Mouse (Mus musculus) liver, embryonic 14.5 days (tissue): ENCODE measurements around the gene Radil. TPM values are rescaled to one million over a fixed set of nuclear protein-coding genes. Genes with fewer than 3 reads are reported as not detected.
A peak's percentile ranks its signal among the peaks of the same experiment; 100 is the strongest.

Experiments
- ATAC-seq: fragments of 200-750 bp; cut with Nextera tagmentation; 2 replicates; pipeline ENCODE4 v1.8.0; 2017; ENCODE audit warnings: moderate number of reproducible peaks, mild to moderate bottlenecking, moderate library complexity; ENCODE audit not compliant: insufficient read depth
- DNase-seq, 3 experiments: peaks; one replicate each; pipeline ENCODE4 v3.0.0-alpha.2; 2012 to 2013; ENCODE audit warnings: low read depth in 3 of 3, low spot score in 3 of 3
- H3K27ac ChIP-seq: fragments of 300-500 bp; sonication (generic); 2 replicates; pipeline ENCODE4 v1.5.1; 2014; ENCODE audit warnings: moderate library complexity, mild to moderate bottlenecking, control low read depth, inconsistent platforms
- H3K27me3 ChIP-seq: fragments of 300-500 bp; sonication (generic); 2 replicates; pipeline ENCODE4 v1.6.1; 2014; ENCODE audit warnings: mild to moderate bottlenecking, low read length, moderate library complexity; ENCODE audit not compliant: control insufficient read depth, insufficient read depth
- H3K36me3 ChIP-seq: fragments of 300-500 bp; sonication (generic); replicated peaks from 2 replicates; pipeline ENCODE4 v1.6.1; 2014; ENCODE audit warnings: low read depth; ENCODE audit not compliant: control insufficient read depth, insufficient read depth
- H3K4me1 ChIP-seq, 2 experiments: fragments of 200-500 bp in 1 of 2; fragments of 300-500 bp in 1 of 2; sonication (generic) in 1 of 2; replicated peaks; 2 replicates each; pipeline ENCODE4 v1.6.1; 2012 to 2014; ENCODE audit warnings: antibody characterized with exemption in 1 of 2, inconsistent platforms in 1 of 2, low read length in 1 of 2; ENCODE audit not compliant: control insufficient read depth in 2 of 2, insufficient read depth in 2 of 2
- H3K4me2 ChIP-seq: fragments of 300-500 bp; sonication (generic); 2 replicates; pipeline ENCODE4 v1.6.1; 2014; ENCODE audit warnings: low read depth, mild to moderate bottlenecking, control low read depth, moderate library complexity
- H3K4me3 ChIP-seq, 2 experiments: fragments of 200-500 bp in 1 of 2; fragments of 300-500 bp in 1 of 2; sonication (generic) in 1 of 2; 2 replicates each; pipeline ENCODE4 v1.5.1; 2012 to 2014; ENCODE audit warnings: low read depth in 2 of 2, low read length in 2 of 2, mild to moderate bottlenecking in 2 of 2, control low read depth in 1 of 2, inconsistent platforms in 1 of 2, moderate library complexity in 1 of 2; ENCODE audit not compliant: insufficient read depth in 1 of 2
- H3K9ac ChIP-seq: fragments of 300-500 bp; sonication (generic); replicated peaks from 2 replicates; pipeline ENCODE4 v1.6.1; 2014; ENCODE audit warnings: mild to moderate bottlenecking, control low read depth, moderate library complexity
- H3K9me3 ChIP-seq: fragments of 300-500 bp; sonication (generic); 2 replicates; pipeline ENCODE4 v1.6.1; 2016; ENCODE audit warnings: low read length, mixed read lengths; ENCODE audit not compliant: control insufficient read depth
- CTCF ChIP-seq: IDR thresholded peaks from 2 replicates; pipeline ENCODE4 v1.5.1; 2016; ENCODE audit warnings: antibody characterized with exemption, low read depth, control low read depth
- EP300 ChIP-seq: IDR thresholded peaks from 2 replicates; pipeline ENCODE4 v1.6.1; 2016; ENCODE audit warnings: antibody characterized with exemption, low read depth
- WGBS: fragments of 180-500 bp; shearing (Covaris S2); extraction: QIAGEN DNeasy Blood & Tissue Kit; methylation state at CpG from one replicate; pipeline ENCODE4 v1.1.7; 2014; ENCODE audit not compliant: insufficient replicate concordance; 5-methylcytosine and 5-hydroxymethylcytosine counted together
- polyA plus RNA-seq, 2 experiments: library from polyadenylated mRNA; depleted of rRNA in 1 of 2; stranded (reverse) in 1 of 2; unstranded in 1 of 2; fragments of >200 nt; fragmentation: Nextera tagmentation in 1 of 2; extraction: Ambion mirVana in 1 of 2; gene quantifications; 2 replicates each; pipeline versions ENCODE4 v1.2.1 to v1.2.3; 2012 to 2014

The Radil gene
- polyA plus RNA-seq, 2 experiments: 0.03 to 0.05 TPM

- DNase-seq: no peak
- 30% methylated on average over 3 of the region's 3 CpGs for WGBS
Observed at GRCm38 (mm10) chr5:142498964-142499363, 51.9 kb downstream of the Radil start.

DNA sequence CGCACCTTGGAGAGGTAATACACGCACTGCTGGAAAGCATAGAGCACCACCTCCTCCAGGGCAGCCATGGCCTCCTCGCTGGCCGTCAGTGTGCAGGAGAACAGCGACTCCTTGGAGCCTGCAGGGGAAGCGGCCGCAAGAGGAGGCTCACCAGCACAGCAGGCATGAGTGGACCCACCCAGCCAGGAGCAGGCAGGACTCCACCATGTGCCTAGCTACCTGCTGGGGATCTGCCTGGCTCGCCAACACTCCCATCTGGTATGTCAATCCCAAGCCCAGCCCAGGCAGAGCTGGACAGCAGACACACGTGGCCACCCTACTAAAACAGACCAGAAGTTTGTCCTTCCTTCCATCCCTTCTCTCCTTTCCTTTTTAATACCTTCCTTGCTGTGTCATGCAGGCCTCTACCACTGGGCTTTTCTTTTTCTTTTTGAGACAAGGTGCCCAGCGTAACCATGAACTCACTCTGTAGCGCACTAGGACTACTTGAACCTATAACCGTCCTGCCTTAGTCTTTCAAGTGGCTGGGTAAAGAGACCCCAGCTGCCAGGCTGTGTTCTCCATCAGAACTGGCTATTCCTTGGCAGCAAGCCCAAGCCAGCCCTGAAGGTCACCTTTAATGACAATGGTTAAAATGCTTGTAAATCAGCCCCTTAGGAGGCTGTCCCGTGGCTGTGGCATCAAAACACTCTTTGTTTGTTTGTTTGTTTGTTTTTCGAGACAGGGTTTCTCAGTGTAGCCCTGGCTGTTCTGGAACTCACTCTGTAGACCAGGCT lies 55.4 kb downstream of the Radil start:
- TF ChIP-seq EP300: no peak
- TF ChIP-seq CTCF: no peak
- WGBS: 58% methylated on average over 14 of the region's 14 CpGs
- no peaks in the 10 kb centered on the region for H3K36me3 ChIP-seq
- no peak overlapping the region for H3K4me3 ChIP-seq
- no peak overlapping the region for H3K9ac ChIP-seq
- H3K27me3 ChIP-seq: no peaks in the 10 kb centered on the region
- H3K4me2 ChIP-seq: no peak overlapping the region
- no peaks in the 10 kb centered on the region for H3K4me1 ChIP-seq
- no peaks in the 10 kb centered on the region for H3K9me3 ChIP-seq
- H3K27ac ChIP-seq: no peak overlapping the region
- ATAC-seq (no peak), DNase-seq (no peak)

More at GRCm38 (mm10) chr5:142498964-142499363, 51.9 kb downstream of the Radil start:
- no peaks in the 10 kb centered on the region for H3K9me3 ChIP-seq
- no peak overlapping the region for H3K9ac ChIP-seq
- H3K27ac ChIP-seq: no peak overlapping the region
- TF ChIP-seq EP300: no peak
- TF ChIP-seq CTCF: peak; percentile 60
- H3K4me2 ChIP-seq: no peak overlapping the region
- no peak overlapping the region for H3K4me3 ChIP-seq
- ATAC-seq: no peak
- H3K27me3 ChIP-seq: no peaks in the 10 kb centered on the region
- no peaks in the 10 kb centered on the region for H3K4me1 ChIP-seq
- H3K36me3 ChIP-seq: no peaks in the 10 kb centered on the region

DNA sequence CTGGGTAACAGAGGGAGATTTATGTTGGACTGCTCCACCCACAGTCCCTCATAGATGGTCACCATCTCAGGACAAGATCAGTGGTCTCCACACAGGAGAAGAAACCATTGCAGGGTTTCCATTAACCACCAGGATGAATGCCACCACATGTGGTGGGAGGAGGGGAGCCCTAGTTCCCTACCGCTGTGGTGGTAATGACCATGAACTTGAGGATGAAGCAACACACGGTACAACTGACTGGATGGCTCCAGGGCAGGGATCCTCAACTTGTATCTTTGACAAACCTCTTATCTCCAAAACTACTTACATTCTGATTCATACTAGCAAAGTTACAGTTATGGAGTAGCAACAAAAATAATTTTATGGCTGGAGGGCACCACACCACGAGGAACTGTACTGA lies 57.6 kb downstream of the Radil start:
- H3K4me1 ChIP-seq: no peaks in the 10 kb centered on the region
- DNase-seq (no peak), ATAC-seq (no peak)
- H3K27me3 ChIP-seq: no peaks in the 10 kb centered on the region
- no peaks in the 10 kb centered on the region for H3K36me3 ChIP-seq
- no peak overlapping the region for H3K9ac ChIP-seq
- H3K4me3 ChIP-seq: no peak overlapping the region
- no peaks in the 10 kb centered on the region for H3K9me3 ChIP-seq
- TF ChIP-seq EP300: no peak
- TF ChIP-seq CTCF: no peak
- 55% methylated on average over 3 of the region's 3 CpGs for WGBS
- no peak overlapping the region for H3K4me2 ChIP-seq
- H3K27ac ChIP-seq: no peak overlapping the region

GRCm38 (mm10) chr5:142489955-142490707 lies 60.8 kb downstream of the Radil start:
- 42% methylated on average over 9 of the region's 9 CpGs for WGBS

DNA sequence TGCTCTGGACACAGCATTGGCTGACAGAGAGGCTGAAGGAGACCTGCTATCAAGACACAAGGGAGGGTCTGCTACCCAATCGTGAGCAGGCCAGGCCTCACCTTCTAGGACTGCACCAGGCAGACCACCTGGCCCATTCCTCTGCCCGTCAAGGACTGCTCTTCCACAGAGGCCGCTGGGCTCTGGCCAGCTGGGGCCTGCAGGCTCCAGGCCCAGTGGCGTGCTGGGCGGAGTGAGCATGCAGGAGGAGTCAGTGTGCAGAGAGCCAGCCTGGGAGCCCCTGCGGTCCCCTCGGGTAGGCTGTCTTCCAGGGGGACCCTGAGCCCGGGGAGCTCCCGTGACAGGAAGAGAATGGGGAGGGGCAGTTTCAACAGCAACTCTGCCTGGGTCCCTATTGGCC lies 64.2 kb downstream of the Radil start:
- ATAC-seq (no peak), DNase-seq (no peak)
- H3K4me2 ChIP-seq: no peak overlapping the region
- H3K27me3 ChIP-seq: no peaks in the 10 kb centered on the region
- no peaks in the 10 kb centered on the region for H3K4me1 ChIP-seq
- no peak for TF ChIP-seq EP300
- no peak for TF ChIP-seq CTCF
- no peaks in the 10 kb centered on the region for H3K9me3 ChIP-seq
- no peaks in the 10 kb centered on the region for H3K36me3 ChIP-seq
- H3K9ac ChIP-seq: no peak overlapping the region
- no peak overlapping the region for H3K4me3 ChIP-seq
- WGBS: 59% methylated on average over 9 of the region's 9 CpGs
- no peak overlapping the region for H3K27ac ChIP-seq

More at GRCm38 (mm10) chr5:142489955-142490707, 60.8 kb downstream of the Radil start:
- no peak for ATAC-seq
- Histone ChIP-seq H3K9ac (no peak overlapping the region), H3K27ac (no peak overlapping the region), H3K4me2 (no peak overlapping the region), H3K4me3 (no peak overlapping the region), H3K36me3 (no peaks in the 10 kb centered on the region), H3K4me1 (no peaks in the 10 kb centered on the region), H3K9me3 (no peaks in the 10 kb centered on the region), H3K27me3 (no peaks in the 10 kb centered on the region)
- DNase-seq: no peak
- TF ChIP-seq EP300: no peak
- no peak for TF ChIP-seq CTCF
